Mouse (Mus musculus): ENCODE measurements around the gene Tdpoz5. TPM values are rescaled to one million over a fixed set of nuclear protein-coding genes. Genes with fewer than 3 reads are reported as not detected.

Gene Tdpoz5
- not detected for total RNA-seq (2023)

GRCm38 (mm10) chr3:93961214-93961613 is at the start of gene Tdpoz5:
Gene Tdpoz5 (minus strand): TSS chr3:93961314.

GRCm38 (mm10) chr3:93943443-93943842 is 17.7 kb downstream of the Tdpoz5 start, which contains the start of gene Gm9117:
Gene Gm9117 (minus strand): TSS chr3:93943543.

Other genes starting within 250 kb of the Tdpoz5 start
- not detected for gene Gm5773, start 188.3 kb downstream of the Tdpoz5 start, total RNA-seq (2023)
- gene Tdpoz4, start 164.9 kb downstream of the Tdpoz5 start, total RNA-seq (2023): not detected
- gene Tdpoz3, start 135.3 kb downstream of the Tdpoz5 start, total RNA-seq (2023): not detected
- gene Gm9117, start 17.8 kb downstream of the Tdpoz5 start, total RNA-seq (2023): not detected
- gene Gm9125, start 93.6 kb upstream of the Tdpoz5 start, total RNA-seq (2023): not detected
- not detected for gene Gm10697, start 111.3 kb upstream of the Tdpoz5 start, total RNA-seq (2023)
- gene Gm10696, start 216.9 kb upstream of the Tdpoz5 start, total RNA-seq (2023): not detected
- gene Gm5286, start 235.4 kb upstream of the Tdpoz5 start, total RNA-seq (2023): not detected